Mouse (Mus musculus): ENCODE measurements around the gene Atpif1.

DNA sequence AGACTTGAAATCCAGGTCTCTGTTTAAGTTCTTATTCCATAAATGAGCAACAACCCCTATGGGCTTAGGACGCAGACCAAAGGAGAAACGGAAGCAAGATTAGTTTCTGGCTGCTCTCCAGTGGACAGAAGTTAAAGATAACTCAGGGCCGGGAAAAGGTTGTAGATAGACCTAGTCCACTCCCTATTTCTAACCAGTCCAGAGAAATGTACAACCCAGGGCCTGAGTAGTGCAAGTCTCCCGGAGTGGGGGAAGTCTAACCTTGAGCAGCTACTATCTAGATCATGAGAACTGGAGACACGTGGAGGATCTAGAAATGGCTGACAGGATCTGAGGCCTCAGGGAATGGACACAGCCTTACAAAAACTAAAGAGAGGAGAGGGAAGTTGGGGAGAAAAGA, 963 bp downstream of the Atpif1 start:
- TF ChIP-seq MAFK (IDR thresholded peaks at IDR 0.05; ENCODE audit: insufficient replicate concordance, low read length) (no peak), E2F4 (IDR thresholded peaks at IDR 0.05; ENCODE audit: insufficient replicate concordance, low read depth, low read length) (no peak), CTCF (conservative IDR thresholded peaks at IDR 0.05 in 1 of 2, IDR thresholded peaks at IDR 0.05 in 1 of 2; ENCODE audit: low read depth in 2 of 2, low read length in 2 of 2) (no peak), RAD21 (IDR thresholded peaks at IDR 0.05; ENCODE audit: low read depth, low read length) (no peak), POLR2A (IDR thresholded peaks at IDR 0.05; ENCODE audit: low read depth, low read length) (no peak), CHD2 (IDR thresholded peaks at IDR 0.05; ENCODE audit: low read length) (no peak), MEF2A (IDR thresholded peaks at IDR 0.05; ENCODE audit: borderline replicate concordance, low read depth, low read length) (no peak)

Data from CH12.LX (cell line).